Mouse (Mus musculus) intestine, postnatal 0 days (tissue): ENCODE results near the gene Msi2. TPM values are rescaled to one million over a fixed set of nuclear protein-coding genes. Genes with fewer than 3 reads are reported as not detected.

ENCODE experiments used
- ATAC-seq: fragments of 200-750 bp; cut with Nextera tagmentation; 2 replicates; pipeline ENCODE4 v1.8.0; 2017; ENCODE audit warnings: mild to moderate bottlenecking, moderate TSS enrichment, moderate library complexity
- H3K27ac ChIP-seq: fragments of 300-500 bp; sonication (generic); 2 replicates; pipeline ENCODE4 v1.5.1; 2014; ENCODE audit warnings: mild to moderate bottlenecking, low read depth, low read length, moderate library complexity
- H3K27me3 ChIP-seq: fragments of 300-500 bp; sonication (generic); replicated peaks from 2 replicates; pipeline ENCODE4 v1.6.1; 2014; ENCODE audit warnings: low read length, mixed read lengths; ENCODE audit not compliant: control insufficient read depth, insufficient read depth
- H3K36me3 ChIP-seq: fragments of 300-500 bp; sonication (generic); 2 replicates; pipeline ENCODE4 v1.6.1; 2014; ENCODE audit warnings: mild to moderate bottlenecking, moderate library complexity; ENCODE audit not compliant: control insufficient read depth, insufficient read depth
- H3K4me1 ChIP-seq: fragments of 300-500 bp; sonication (generic); replicated peaks from 2 replicates; pipeline ENCODE4 v1.6.1; 2014; ENCODE audit warnings: antibody characterized with exemption, low read length, mixed read lengths; ENCODE audit not compliant: control insufficient read depth, insufficient read depth
- H3K4me2 ChIP-seq: fragments of 300-500 bp; sonication (generic); replicated peaks from 2 replicates; pipeline ENCODE4 v1.6.1; 2014; ENCODE audit warnings: low read depth, mild to moderate bottlenecking, moderate library complexity
- H3K4me3 ChIP-seq: fragments of 300-500 bp; sonication (generic); 2 replicates; pipeline ENCODE4 v1.5.1; 2014; ENCODE audit warnings: low read depth, low read length
- H3K9ac ChIP-seq: fragments of 300-500 bp; sonication (generic); 2 replicates; pipeline ENCODE4 v1.6.1; 2014; ENCODE audit warnings: mild to moderate bottlenecking, low read depth, low read length
- H3K9me3 ChIP-seq: fragments of 300-500 bp; sonication (generic); 2 replicates; pipeline ENCODE4 v1.6.1; 2016; ENCODE audit warnings: mixed run types; ENCODE audit not compliant: control insufficient read depth
- CTCF ChIP-seq: sonication (generic); IDR thresholded peaks from 2 replicates; pipeline ENCODE4 v1.5.1; 2016; ENCODE audit warnings: low read depth, mild to moderate bottlenecking, control low read depth, antibody characterized with exemption, moderate library complexity
- WGBS: fragments of 180-500 bp; shearing (Covaris S2); extraction: QIAGEN DNeasy Blood & Tissue Kit; methylation state at CpG from one replicate; pipeline ENCODE4 v1.1.7; 2014; 5-methylcytosine and 5-hydroxymethylcytosine counted together
- polyA plus RNA-seq: library from polyadenylated mRNA; unstranded; fragments of >200 nt; fragmentation: Nextera tagmentation; extraction: Ambion mirVana; gene quantifications from 2 replicates; pipeline ENCODE4 v1.2.1, GENCODE M21; 2015

The Msi2 gene
- polyA plus RNA-seq, 1 experiment from 2014 or later = 7.5 TPM

DNA sequence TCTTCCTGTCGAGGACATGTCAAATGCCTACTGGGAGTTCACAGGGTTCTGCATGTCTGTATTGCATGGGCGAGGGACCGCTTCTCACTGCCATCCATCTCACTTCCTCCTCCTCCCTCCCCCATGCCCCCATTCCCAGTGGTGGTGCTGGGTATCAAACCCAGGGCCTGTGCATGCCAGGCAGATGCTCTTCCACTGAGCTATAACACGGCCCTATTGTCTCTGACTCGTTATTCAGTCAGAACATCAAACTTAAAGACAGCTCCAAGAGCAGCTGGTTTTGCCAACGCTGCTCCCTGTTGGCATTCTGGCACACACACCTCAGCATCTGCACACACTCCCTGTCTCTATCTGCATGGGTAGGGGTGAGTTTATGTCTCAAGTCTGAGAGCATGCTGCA is 317.0 kb downstream of the Msi2 start:
- no peak for ATAC-seq
- Histone ChIP-seq H3K27me3 (no peaks in the 10 kb centered on the region), H3K4me1 (peaks cover 21% of the 10 kb centered on the region), H3K4me2 (no peak overlapping the region), H3K9me3 (no peaks in the 10 kb centered on the region), H3K36me3 (no peaks in the 10 kb centered on the region; the same call in 1 of the 2 replicates), H3K9ac (no peak overlapping the region), H3K4me3 (no peak overlapping the region), H3K27ac (no peak overlapping the region)
- no peak for TF ChIP-seq CTCF
- WGBS = 79% methylated on average over 6 of the region's 6 CpGs

DNA sequence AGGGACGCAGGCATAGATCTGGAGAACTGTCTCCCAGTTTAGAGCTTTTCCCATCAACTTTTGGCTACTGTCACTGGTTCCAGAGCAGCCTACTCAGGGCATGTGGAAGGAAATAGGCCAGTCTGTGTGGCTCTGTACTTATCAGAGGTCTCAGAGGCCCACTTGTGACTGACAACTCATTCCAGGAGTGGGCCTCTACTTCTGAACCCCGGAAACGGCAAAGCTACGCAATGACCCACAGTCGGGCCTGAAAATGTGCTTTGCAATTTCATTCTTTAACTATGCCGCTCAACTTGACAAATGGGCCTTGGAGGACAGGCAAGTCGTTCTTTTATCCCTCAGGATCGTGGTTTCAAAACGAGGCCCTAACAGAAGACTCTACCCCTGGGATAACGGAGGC is 317.4 kb downstream of the Msi2 start:
- no peak for TF ChIP-seq CTCF
- WGBS = 77% methylated on average over 10 of the region's 10 CpGs
- peaks cover 21% of the 10 kb centered on the region for H3K4me1 ChIP-seq
- H3K4me2 ChIP-seq = no peak overlapping the region
- no peak overlapping the region for H3K27ac ChIP-seq
- H3K9me3 ChIP-seq = no peaks in the 10 kb centered on the region
- H3K36me3 ChIP-seq = no peaks in the 10 kb centered on the region
- no peaks in the 10 kb centered on the region for H3K27me3 ChIP-seq
- no peak overlapping the region for H3K4me3 ChIP-seq
- no peak overlapping the region for H3K9ac ChIP-seq
- no peak for ATAC-seq

DNA sequence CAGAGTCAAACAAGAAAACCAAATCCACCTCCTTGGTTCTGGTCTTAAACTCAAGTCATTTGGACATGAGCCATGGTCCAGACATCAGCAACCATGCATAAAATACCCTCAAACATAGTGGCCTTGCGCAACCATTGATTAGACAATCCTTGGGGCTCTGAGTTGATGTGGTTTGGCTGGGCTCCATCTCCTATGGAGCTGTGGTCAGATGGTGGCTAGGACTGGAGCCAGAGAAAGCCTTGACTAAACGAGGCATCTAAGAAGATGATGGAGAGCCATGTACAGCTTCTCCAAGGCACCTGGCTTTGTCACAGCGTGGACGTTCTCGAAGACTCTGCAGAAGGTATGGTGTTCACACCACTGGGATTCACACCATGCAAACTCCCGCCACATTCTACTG is 318.1 kb downstream of the Msi2 start:
- no peak overlapping the region for H3K4me2 ChIP-seq
- no peak overlapping the region for H3K27ac ChIP-seq
- H3K9ac ChIP-seq = no peak overlapping the region
- no peak overlapping the region for H3K4me3 ChIP-seq
- H3K27me3 ChIP-seq = no peaks in the 10 kb centered on the region
- peaks cover 20% of the 10 kb centered on the region for H3K4me1 ChIP-seq
- no peaks in the 10 kb centered on the region for H3K9me3 ChIP-seq
- TF ChIP-seq CTCF = no peak
- WGBS = 80% methylated on average over 6 of the region's 6 CpGs
- ATAC-seq = no peak
- no peaks in the 10 kb centered on the region for H3K36me3 ChIP-seq

DNA sequence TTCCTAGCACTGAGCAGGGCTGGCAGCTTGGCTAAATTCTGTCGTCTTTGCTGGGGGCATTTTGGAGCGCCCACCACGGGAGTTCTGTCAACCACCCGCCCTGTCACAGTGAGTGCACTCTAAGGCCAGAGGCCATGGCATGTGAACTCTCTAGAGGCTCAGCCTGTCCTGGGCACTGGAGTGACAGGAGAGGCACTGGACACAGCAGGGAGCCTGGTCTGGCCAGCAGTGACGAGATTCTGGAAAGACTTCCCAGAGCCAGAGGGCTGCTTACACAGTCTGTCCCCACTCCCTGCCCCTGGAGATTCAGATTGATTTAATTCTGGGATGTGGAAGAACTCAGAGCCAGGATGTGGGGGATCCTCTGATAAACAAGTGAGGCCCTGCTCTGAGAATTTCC is 318.9 kb downstream of the Msi2 start:
- Histone ChIP-seq H3K4me2 (no peak overlapping the region), H3K4me1 (peaks cover 20% of the 10 kb centered on the region), H3K27me3 (no peaks in the 10 kb centered on the region), H3K4me3 (no peak overlapping the region), H3K36me3 (no peaks in the 10 kb centered on the region; the same call in 1 of the 2 replicates), H3K9ac (no peak overlapping the region), H3K27ac (peak overlapping the region; percentile 5; the same call in 1 of the 2 replicates), H3K9me3 (no peaks in the 10 kb centered on the region)
- no peak for ATAC-seq
- TF ChIP-seq CTCF = no peak
- WGBS = 69% methylated on average over 5 of the region's 5 CpGs

DNA sequence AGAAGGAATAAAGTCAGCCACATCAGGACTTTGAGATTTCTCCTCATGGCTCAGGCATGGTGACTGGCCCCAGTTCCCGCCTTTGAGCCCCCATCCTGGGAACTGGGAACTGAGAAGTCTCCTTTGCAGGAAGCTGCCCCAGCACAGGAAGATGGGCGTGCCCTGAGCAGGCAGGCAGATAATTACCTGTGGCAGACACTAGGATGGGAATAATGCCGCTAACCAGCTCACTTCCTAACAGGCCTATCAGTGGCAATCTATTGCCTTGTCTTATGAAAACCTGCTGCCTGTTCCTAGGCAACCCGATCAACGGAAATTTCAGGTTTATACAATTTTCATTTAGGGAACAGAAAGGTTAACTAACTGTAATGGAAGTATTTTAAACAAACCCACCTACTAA is 319.3 kb downstream of the Msi2 start:
- Histone ChIP-seq H3K4me3 (no peak overlapping the region), H3K27me3 (no peaks in the 10 kb centered on the region), H3K36me3 (no peaks in the 10 kb centered on the region; the same call in 1 of the 2 replicates), H3K27ac (no peak overlapping the region), H3K4me2 (no peak overlapping the region), H3K9ac (no peak overlapping the region), H3K9me3 (no peaks in the 10 kb centered on the region), H3K4me1 (peaks cover 20% of the 10 kb centered on the region)
- no peak for ATAC-seq
- no peak for TF ChIP-seq CTCF
- 61% methylated on average over 5 of the region's 5 CpGs for WGBS

DNA sequence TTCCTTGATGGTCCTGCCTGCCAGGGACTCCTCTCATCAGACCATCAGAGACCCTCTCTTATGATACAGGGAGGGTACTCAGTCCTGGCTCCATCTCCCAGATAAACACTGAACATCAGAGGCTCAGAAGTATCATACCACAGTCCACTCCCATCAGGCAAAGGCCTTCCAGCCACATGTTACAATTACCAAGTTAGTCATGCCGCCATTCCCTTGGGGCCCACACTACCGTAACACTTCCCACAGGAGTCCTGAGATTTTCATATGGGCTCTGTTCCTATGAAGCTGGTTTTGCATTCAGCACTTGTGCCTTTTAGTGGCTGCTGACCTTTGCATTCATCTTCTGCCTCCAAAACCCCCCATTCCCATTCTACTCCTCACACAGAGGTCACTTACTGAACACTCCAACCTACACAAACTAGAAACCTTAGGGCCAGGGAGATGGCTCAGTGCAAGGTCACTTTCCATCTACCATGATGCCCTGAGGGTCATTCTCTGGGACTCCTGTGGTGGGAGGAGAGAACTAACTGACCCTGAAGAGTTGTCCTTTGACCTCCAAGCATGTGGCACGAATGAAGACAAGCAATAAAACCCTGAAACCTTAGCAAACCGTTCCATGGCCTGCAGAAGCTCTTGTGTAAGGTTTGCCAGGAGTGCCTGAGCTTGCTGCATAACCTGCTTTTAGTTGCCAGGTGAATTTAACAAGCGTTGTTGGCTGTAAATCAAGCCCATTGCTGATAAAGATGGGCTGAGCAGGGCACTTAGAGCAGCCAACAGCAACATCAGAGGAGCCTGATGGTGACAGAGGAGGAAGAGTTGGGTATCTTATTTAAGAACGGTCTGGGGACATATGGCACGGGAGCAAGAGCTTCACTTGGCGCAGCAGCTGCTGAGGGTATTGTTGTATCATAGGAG is 323.0 kb downstream of the Msi2 start:
- Histone ChIP-seq H3K4me1 (peaks cover 11% of the 10 kb centered on the region; the same call in 1 of the 2 replicates), H3K27ac (no peak overlapping the region), H3K9me3 (no peaks in the 10 kb centered on the region), H3K27me3 (no peaks in the 10 kb centered on the region), H3K4me3 (no peak overlapping the region), H3K9ac (no peak overlapping the region), H3K4me2 (no peak overlapping the region), H3K36me3 (no peaks in the 10 kb centered on the region; the same call in 1 of the 2 replicates)
- whole genome bisulfite sequencing = 49% methylated on average over 8 of the region's 8 CpGs
- TF ChIP-seq CTCF = no peak
- no peak for ATAC-seq
